Mouse (Mus musculus) limb, embryonic 14.5 days (tissue): ENCODE data around the gene Sh3pxd2a. TPM values are rescaled to one million over a fixed set of nuclear protein-coding genes. Genes with fewer than 3 reads are reported as not detected.

Experiments
- ATAC-seq: fragments of 200-750 bp; cut with Nextera tagmentation; 2 replicates; pipeline ENCODE4 v1.8.0; 2017; ENCODE audit warnings: low read depth, moderate number of reproducible peaks, moderate TSS enrichment; ENCODE audit not compliant: low FRiP score
- DNase-seq: peaks from one replicate; pipeline ENCODE4 v3.0.0-alpha.2; 2015; ENCODE audit warnings: low spot score
- H3K27ac ChIP-seq: fragments of 300-500 bp; sonication (generic); replicated peaks from 2 replicates; pipeline ENCODE4 v1.5.1; 2014; ENCODE audit warnings: low read depth, mild to moderate bottlenecking, low read length, moderate library complexity, mixed read lengths
- H3K27me3 ChIP-seq: fragments of 300-500 bp; sonication (generic); 2 replicates; pipeline ENCODE4 v1.6.1; 2014; ENCODE audit warnings: low read length, mixed read lengths; ENCODE audit not compliant: control insufficient read depth, insufficient read depth
- H3K36me3 ChIP-seq: fragments of 300-500 bp; sonication (generic); 2 replicates; pipeline ENCODE4 v1.6.1; 2014; ENCODE audit warnings: mild to moderate bottlenecking, low read length, moderate library complexity, mixed read lengths; ENCODE audit not compliant: control insufficient read depth, insufficient read depth
- H3K4me1 ChIP-seq: fragments of 300-500 bp; sonication (generic); 2 replicates; pipeline ENCODE4 v1.6.1; 2014; ENCODE audit warnings: antibody characterized with exemption, low read length, mixed read lengths; ENCODE audit not compliant: control insufficient read depth, insufficient read depth
- H3K4me2 ChIP-seq: fragments of 300-500 bp; sonication (generic); replicated peaks from 2 replicates; pipeline ENCODE4 v1.6.1; 2014; ENCODE audit warnings: low read depth, mild to moderate bottlenecking, low read length, moderate library complexity; ENCODE audit not compliant: severe bottlenecking
- H3K4me3 ChIP-seq: fragments of 300-500 bp; sonication (generic); replicated peaks from 2 replicates; pipeline ENCODE4 v1.5.1; 2014; ENCODE audit warnings: low read length
- H3K9ac ChIP-seq: fragments of 300-500 bp; sonication (generic); 2 replicates; pipeline ENCODE4 v1.6.1; 2014; ENCODE audit warnings: mild to moderate bottlenecking, low read depth, low read length, moderate library complexity; ENCODE audit not compliant: severe bottlenecking
- H3K9me3 ChIP-seq: fragments of 300-500 bp; sonication (generic); 2 replicates; pipeline ENCODE4 v1.6.1; 2016; ENCODE audit warnings: low read length; ENCODE audit not compliant: control insufficient read depth
- POLR2A ChIP-seq: fragments of 200-500 bp; IDR thresholded peaks from 2 replicates; pipeline ENCODE4 v1.8.0; 2012; ENCODE audit warnings: inconsistent platforms, mild to moderate bottlenecking, moderate library complexity, borderline replicate concordance; ENCODE audit not compliant: insufficient read depth, insufficient read length; ENCODE audit errors: extremely low read depth
- WGBS: fragments of 180-500 bp; shearing (Covaris S2); extraction: QIAGEN DNeasy Blood & Tissue Kit; methylation state at CpG from one replicate; pipeline ENCODE4 v1.1.7; 2014; 5-methylcytosine and 5-hydroxymethylcytosine counted together
- polyA plus RNA-seq, 2 experiments: library from polyadenylated mRNA; depleted of rRNA in 1 of 2; stranded (reverse) in 1 of 2; unstranded in 1 of 2; fragments of >200 nt; fragmentation: Nextera tagmentation in 1 of 2; extraction: Ambion mirVana in 1 of 2; gene quantifications; 2 replicates each; pipeline versions ENCODE4 v1.2.1 to v1.2.3; 2012 to 2014

Gene Sh3pxd2a
- polyA plus RNA-seq, 2 experiments = 17.1 to 61.7 TPM

GRCm38 (mm10) chr19:47465467-47465866, 1.3 kb upstream of the Sh3pxd2a start:
- Histone ChIP-seq H3K36me3 (no peaks in the 10 kb centered on the region), H3K4me3 (no peak overlapping the region), H3K9ac (no peak overlapping the region), H3K4me1 (peaks cover 11% of the 10 kb centered on the region), H3K4me2 (no peak overlapping the region), H3K27ac (no peak overlapping the region), H3K9me3 (no peaks in the 10 kb centered on the region), H3K27me3 (no peaks in the 10 kb centered on the region)
- TF ChIP-seq POLR2A = no peak
- no peak for ATAC-seq
- whole genome bisulfite sequencing = 58% methylated on average over 9 of the region's 9 CpGs
- no peak for DNase-seq

DNA sequence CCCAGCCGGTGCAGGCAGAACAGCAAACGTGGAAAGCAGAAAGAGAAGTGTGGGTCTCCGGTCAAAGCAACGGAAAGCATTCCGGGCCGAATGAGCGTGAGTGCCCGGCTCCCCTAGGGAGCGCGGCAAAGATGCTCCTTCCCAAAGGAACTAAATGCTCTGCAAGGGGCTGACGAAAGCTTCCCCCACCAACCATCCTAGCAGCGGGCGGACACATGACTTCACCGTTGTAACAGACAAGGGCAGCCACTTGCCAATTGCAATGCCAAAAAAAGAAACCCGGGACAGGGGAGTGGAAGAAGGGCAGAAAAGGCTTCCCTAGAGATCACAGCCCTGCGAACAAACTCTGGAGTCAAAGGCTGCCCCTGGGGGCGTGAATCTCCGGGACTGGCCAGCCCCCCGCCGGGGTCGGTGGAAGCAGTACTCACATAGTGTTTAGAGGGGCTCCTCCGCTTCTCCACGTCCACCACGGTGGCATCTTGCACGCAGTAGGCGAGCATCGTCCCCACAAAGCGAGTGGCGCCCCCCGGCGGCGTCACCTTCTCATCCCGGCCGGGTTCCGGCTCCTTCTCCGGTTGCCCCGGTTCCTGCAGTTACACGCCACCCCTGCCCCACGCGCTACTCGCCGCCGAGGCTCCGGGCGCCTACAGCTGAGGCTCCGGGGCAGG, 431 bp downstream of the Sh3pxd2a start:
- H3K36me3 ChIP-seq = no peaks in the 10 kb centered on the region
- H3K4me1 ChIP-seq = peaks cover 18% of the 10 kb centered on the region
- H3K4me2 ChIP-seq = peak overlapping the region; percentile 91
- H3K27ac ChIP-seq = peak overlapping the region; percentile 79
- WGBS = under 1% methylated on average over 45 of the region's 46 CpGs
- no peaks in the 10 kb centered on the region for H3K27me3 ChIP-seq
- H3K9me3 ChIP-seq = no peaks in the 10 kb centered on the region
- H3K4me3 ChIP-seq = peak overlapping the region; percentile 82
- DNase-seq (peak; percentile 78), ATAC-seq (peak; percentile 48)
- peak overlapping the region; percentile 89 for H3K9ac ChIP-seq
- no peak for TF ChIP-seq POLR2A

GRCm38 (mm10) chr19:47463206-47463605, 995 bp downstream of the Sh3pxd2a start:
- Histone ChIP-seq H3K9ac (peak overlapping the region; percentile 89), H3K36me3 (no peaks in the 10 kb centered on the region), H3K4me2 (peak overlapping the region; percentile 91), H3K27me3 (no peaks in the 10 kb centered on the region), H3K4me3 (peak overlapping the region; percentile 82), H3K9me3 (no peaks in the 10 kb centered on the region), H3K4me1 (peaks cover 23% of the 10 kb centered on the region), H3K27ac (0 out of 2 replicates have a peak overlapping the region, but pooled peaks have one; percentile 79)
- ATAC-seq = no peak
- TF ChIP-seq POLR2A = no peak
- under 1% methylated on average over 13 of the region's 13 CpGs for WGBS
- no peak for DNase-seq

GRCm38 (mm10) chr19:47462725-47463124, 1.5 kb downstream of the Sh3pxd2a start:
- no peaks in the 10 kb centered on the region for H3K36me3 ChIP-seq
- no peak overlapping the region for H3K27ac ChIP-seq
- no peak for TF ChIP-seq POLR2A
- peak overlapping the region; percentile 89; the same call in 1 of the 2 replicates for H3K9ac ChIP-seq
- peak overlapping the region; percentile 82 for H3K4me3 ChIP-seq
- peak overlapping the region; percentile 91 for H3K4me2 ChIP-seq
- no peaks in the 10 kb centered on the region for H3K9me3 ChIP-seq
- DNase-seq (no peak), ATAC-seq (no peak)
- no peaks in the 10 kb centered on the region for H3K27me3 ChIP-seq
- H3K4me1 ChIP-seq = peaks cover 28% of the 10 kb centered on the region
- 16% methylated on average over 6 of the region's 6 CpGs for WGBS

DNA sequence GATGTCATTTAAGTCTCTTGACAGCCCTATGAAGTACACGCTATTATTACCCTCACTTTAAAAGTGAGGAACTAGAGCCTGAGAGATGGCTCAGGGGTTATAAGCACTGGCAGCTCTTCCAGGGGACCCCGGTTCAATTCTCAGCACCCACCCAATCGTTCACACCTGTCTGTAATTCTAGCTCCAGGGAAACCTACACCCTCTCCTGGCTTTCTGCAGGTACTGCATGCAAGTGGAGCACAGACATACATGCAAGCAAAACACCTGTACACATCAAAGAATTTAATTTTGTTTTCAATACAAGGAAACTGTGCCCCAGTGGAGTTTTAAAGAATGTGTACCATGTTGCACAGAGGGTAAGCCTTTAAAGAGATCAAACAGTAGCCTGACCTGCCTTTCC, 2.4 kb downstream of the Sh3pxd2a start:
- WGBS = 95% methylated on average over 3 of the region's 3 CpGs
- Histone ChIP-seq H3K4me1 (peaks cover 29% of the 10 kb centered on the region), H3K27me3 (no peaks in the 10 kb centered on the region), H3K4me3 (no peak overlapping the region; the same call in 1 of the 2 replicates), H3K4me2 (peak overlapping the region; percentile 91; the same call in 1 of the 2 replicates), H3K9me3 (no peaks in the 10 kb centered on the region), H3K36me3 (no peaks in the 10 kb centered on the region), H3K27ac (no peak overlapping the region), H3K9ac (no peak overlapping the region)
- no peak for TF ChIP-seq POLR2A
- DNase-seq = no peak
- no peak for ATAC-seq
